Mouse (Mus musculus): ENCODE measurements around the gene Gm49322.
"Not testable (repeated sequence)": the region's sequence is repeated elsewhere in the genome, so short reads cannot be mapped to it uniquely, and the experiment has no call there.

Gene Gm49322

DNA sequence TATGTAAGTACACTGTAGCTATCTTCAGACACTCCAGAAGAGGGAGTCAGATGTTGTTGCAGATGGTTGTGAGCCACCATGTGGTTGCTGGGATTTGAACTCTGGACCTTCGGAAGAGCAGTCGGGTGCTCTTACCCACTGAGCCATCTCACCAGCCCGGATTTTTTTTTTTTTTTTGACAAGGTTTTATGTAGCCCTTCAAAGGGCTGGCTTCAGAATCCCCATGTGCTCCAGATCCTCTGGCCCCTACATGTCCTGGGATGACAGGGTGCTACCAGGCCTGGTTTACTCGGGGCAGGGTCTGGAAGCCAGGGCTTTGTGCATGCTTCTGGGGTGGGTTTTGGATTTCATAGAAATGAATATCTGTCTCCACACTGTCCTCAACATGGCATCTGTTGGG lies at the start of gene Gm49322:
TSS of gene Gm49322 (plus strand) at position 301 of the 400 bp plus-strand sequence.
- not testable (repeated sequence) for DNase-seq (ENCODE audit: low spot score)

DNA sequence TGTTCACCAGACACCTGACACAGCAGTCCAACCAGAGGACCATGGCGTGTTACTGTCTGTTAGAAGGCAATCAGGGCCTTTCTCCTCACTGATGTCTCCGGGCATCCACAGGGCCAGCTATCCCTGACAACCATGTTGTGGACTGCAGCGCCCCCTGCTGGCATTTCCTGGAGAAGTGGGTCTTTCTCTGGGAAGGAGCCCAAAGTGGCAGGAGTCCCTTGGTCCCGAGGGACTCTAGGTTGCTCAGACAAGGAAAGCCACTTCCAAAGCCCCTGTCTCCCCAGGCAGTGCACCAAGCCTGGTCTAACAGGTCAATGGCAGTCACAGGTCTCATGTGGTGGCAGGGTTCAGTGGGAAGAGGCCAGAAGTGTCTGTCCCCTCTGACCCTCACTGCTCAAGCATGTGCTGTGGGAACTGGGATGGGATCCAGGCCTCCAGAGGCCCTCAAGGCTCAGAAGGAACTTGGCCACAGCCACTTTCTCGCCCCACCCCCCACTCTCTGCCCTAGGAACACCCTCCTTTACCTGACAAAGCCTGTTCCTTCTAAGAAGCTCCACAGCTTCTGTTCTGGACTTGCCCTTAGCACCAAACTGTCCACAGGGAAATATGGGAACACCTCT lies 48.4 kb upstream of the Gm49322 start:
- DNase-seq (ENCODE audit: low spot score): peak; percentile 75

DNA sequence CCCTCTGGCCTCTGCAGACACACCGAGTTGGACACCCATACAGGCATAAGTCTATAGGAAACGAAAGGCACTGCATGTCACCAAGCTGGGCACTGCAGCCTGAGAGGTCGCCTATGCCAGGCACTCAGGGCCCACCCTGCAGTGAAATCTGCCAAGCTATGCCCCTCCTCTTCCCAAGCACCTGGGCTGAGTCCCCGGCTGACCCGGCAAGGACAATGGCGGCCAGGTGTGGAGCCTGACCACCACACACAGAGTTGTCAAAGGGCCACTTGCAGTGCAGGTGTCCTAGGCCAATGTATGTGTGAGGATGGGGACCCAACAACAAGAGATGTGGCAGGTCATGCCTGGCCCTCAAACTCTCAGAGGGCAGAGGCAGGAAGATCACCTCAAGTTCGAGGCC lies 46.4 kb upstream of the Gm49322 start:
- DNase-seq (ENCODE audit: low spot score): no peak

DNA sequence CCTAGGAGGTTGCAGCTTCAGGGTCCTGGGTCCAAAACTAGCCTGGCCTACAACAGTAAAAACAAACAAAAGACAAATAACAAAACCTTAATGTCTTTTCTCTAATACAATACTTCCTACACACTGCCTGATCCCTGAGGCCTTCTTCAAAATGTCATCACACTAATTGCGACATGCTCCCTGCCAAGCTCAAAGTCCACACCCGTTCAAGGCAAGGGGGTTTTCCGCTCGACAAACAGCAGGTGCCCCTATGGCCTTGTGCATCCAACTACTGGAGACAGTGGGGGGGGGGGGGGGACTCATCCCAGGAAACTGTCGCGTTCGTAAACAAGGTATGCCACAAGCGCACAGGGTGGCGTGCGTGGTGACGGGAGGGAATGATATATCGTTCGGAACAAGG lies 45.2 kb upstream of the Gm49322 start:
- no peak for DNase-seq (ENCODE audit: low spot score)

DNA sequence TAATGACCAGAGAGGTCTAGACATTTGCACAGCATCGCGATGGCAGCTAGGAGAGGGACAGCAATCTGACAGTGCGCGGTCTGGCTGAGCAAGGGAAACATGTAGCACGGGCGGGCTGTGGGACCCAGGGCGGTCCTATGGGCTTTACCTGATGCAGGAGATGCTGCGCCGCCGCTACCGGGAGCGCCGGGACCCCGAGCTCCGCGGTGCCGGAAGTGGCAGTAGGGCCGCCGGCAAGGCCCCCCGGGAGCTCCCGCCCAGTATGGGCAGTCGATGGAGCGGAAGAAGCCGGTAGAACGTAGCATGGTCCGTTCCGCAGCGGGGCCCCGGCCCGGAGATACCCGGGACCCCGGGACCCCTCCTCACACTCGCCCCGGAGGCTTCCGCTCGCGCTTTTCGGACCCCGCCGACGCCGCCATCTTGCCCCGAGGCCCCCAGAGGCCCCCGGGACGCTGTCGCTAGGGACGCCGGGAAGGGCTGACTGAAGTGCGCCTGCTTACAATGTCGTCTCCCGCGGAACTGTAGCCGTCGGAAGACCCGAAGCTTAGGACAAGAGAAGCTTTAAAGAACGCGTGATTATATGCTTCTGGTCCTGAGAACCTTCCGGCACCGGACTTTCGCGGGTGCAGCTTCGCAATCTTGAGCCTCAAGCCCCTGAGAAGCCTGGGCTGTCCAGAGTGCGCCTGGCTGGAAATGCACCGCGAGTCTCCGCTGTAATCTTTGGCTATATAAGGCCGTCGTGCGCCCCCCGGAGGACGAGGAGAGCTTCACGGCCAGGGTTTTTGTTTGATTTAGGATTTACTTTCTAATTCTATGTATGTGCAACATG lies 44.5 kb upstream of the Gm49322 start, which contains the start of gene Rexo1:
TSS of gene Rexo1 (minus strand) at position 445 of the 829 bp plus-strand sequence.
- DNase-seq (ENCODE audit: low spot score): peak; percentile 96

DNA sequence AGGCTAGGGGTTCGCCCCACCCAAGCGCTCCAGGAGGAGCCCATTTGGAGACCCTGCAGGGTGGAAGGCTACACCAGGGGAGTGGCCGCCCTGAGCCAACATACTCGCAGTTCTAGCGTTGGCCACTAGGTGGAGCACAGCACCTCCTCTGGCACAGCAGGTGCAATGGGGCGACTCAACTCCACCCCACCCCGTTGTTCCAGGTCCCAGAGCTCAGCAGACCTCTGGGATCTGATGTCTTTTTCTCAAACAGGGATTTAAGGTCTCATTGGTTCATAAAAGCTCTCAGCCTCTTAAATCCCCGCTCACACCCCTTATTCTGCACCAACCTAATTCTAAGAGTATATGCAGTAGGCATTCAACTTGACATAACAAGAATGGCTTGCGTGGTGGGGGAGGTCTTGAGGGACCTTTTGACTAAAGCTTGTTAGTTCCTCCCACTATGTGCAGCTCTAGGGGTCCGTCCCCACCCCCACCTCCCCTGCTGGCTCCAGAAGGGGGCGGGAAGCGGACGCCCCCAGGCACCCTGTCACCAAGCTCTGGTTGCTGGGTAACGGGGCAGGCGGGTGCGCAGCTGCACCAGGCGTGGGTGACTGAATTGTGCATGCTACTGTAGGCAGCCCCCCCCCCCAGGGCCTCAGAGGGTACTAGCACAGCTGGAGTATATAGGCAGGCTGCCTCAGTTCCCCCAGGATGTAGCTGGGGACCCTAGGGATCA lies 39.3 kb upstream of the Gm49322 start:
- DNase-seq (ENCODE audit: low spot score): peak; percentile 92

DNA sequence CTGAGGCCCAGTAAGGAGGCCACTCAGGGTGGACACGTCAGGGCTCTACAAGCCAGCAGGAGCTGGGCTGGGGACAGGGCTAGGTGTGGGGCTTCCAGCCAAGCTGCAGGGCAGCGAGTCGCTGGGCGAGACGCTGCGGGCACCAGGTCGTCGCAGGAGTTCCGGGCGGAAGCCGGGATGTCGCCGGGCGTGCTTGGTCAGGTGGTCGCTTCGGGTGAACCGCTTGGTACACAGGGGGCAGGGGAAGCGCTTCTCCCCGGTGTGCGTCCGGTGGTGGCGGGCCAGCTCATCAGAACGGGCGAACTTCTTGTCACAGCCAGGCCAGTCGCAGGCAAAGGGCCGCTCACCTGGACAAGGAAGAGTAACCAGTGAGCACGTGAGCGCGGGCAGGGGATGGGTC lies 36.9 kb upstream of the Gm49322 start:
- DNase-seq (ENCODE audit: low spot score): no peak

DNA sequence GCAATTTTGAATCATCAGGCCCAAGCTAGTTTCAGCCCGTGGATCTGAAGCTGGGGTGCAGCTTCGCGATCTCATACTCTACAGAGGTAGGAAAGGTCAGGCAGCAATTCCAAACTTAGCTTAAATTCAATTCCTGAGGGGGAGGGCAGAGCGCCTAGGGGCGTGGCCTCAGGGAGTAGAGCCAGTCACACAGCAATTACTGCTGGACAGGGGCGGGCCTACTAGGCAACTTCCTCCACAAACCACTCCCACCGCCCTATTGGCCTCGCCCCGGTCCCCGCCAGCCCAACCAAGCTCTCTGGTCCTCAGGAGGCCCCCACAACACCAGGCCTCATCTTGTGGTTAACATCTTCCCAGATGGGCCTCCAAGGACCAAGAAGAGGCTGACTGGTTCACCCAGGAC lies 36.2 kb upstream of the Gm49322 start:
- DNase-seq (ENCODE audit: low spot score): peak; percentile 79

DNA sequence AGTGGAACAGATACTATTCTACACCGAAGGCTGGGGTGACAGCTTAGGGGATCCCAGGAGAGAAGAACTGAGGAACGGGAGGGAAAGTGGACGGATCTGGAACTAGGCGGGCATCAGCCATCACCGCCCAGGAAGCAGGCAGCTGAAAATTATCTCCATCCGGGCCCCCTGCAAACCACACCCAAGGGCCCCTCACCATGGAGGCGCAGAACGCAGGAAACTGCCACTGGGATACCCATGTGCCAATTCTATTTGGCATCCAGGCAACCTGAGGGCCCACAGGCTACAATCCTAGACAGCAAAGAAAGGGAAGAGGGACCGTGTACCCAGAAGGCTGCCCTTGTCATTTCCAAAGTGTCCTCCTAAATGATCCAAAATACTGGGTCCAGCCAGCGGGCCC lies 35.4 kb upstream of the Gm49322 start:
- DNase-seq (ENCODE audit: low spot score): no peak

DNA sequence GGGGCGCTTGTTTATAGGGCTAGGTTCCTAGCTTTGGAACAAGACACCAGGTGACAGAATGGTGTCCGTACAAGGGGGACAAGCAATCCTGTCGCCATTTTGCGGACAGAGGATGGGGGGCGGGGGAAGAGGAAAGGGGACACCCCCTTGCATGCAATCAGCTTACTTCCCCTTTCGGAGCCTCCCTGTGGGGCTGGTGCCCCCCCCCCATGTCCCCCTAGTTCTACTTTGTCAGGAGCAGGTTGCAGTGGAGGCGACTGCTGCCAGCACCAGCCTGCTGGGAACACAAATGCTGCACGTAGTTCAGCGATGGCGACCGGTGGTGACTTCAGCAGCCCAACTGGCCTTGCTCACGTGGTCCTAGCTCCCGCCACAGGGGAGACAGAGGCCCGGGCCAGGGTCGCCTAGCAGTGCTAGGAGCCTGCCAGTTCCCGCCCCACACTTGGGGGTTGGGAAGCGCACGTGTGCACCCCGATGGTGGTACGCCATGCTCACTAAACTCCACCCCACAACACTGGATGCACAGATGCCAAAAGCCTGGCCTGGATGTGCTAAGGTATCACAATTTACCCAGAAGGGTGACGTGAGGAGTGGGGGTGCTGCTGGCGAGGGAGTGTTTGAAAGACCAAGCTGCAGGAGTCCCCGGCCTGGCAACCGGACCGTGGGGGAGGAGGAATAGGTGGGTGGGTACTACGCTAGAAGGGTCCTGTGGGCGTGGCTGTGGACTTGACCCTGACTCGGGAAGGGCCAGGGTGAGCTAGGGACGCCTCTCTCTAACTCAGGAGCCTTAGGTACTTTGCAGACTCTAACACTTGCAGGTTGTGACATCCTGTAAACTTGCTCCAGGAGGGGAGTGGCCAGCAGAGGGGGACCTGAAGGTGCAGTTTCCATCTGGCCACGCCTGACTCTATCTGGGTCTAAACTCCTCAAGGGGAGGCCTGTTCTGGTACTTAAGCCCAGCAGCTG lies 34.7 kb upstream of the Gm49322 start:
- DNase-seq (ENCODE audit: low spot score): peak; percentile 57

DNA sequence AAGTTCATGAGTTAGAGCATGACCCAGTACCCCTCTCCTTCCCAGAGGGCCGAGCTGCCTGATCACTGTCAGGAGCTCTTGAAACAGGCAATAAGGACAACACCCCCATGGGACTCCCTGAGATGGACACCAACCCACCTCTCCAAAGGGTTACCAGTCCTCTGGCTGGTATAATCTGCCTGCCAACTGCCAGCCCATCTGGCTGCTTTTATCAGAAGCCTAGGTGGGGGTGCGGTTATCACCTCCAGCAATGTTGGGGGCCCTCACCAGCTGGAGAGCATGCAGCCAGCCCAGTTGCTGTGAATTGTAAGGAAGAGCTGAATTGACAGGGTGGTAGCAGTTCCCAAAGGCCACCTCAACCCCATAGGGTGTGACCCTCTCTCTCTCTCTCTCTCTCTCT lies 33.3 kb upstream of the Gm49322 start:
- no peak for DNase-seq (ENCODE audit: low spot score)

DNA sequence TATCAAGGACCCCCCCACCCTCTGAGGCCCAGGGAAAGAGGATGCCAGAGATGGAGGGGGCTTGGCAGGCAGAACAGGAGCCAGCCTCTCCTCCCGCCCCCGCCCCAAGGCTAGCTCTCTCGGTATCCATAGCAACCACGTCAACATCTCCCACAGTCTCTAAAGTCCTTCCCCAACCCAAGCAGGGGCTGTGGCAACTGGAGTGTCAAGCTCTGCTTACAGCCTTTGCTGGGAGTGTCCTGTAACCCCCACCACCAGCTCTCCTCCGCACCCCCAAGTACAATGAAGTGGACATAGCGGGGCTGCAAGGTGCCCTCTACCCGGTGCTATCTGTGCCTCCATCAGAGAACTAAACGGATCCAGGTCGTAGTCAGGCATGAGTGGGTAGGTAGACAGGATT lies 31.9 kb upstream of the Gm49322 start:
- DNase-seq (ENCODE audit: low spot score): peak; percentile 43

DNA sequence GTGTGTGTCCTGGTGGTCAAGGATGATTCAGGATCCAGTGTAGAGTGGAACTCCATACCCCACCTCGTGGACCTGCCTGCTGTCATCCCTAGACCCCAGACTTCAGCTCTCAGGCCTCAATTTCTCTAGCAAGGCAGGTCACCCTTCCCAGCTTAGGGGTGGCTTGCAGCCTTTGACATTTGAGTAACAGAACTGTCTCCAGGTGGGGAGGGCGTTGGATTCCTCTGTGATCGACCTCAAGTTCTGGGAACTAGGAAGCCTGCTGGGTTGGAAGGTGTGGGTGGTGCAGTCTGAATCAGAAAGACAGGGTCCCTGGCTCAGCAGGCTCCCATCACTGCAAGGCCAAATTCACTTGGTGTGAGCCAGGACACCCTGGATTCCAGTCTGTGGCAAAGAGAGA lies 30.9 kb upstream of the Gm49322 start:
- no peak for DNase-seq (ENCODE audit: low spot score)

DNA sequence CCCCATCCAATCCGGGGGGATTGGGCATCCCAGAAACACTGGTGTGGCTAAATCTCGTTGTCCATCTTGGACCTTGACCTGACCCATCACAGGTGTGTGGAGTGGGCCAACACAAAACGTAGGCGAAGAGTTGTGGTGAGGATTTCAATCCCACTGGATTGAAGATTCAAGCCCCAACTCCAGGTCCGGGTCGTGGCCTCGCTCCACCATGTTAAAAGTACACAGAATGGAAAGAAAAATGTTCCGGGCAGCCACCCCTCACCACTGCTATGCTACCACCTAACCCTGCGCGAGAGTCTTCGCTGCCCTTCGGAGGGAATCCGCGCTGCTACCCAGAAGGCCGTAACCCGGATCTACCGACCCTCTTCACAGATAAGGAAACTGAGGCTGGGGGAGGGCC lies 29.9 kb upstream of the Gm49322 start:
- peak; percentile 19 for DNase-seq (ENCODE audit: low spot score)

DNA sequence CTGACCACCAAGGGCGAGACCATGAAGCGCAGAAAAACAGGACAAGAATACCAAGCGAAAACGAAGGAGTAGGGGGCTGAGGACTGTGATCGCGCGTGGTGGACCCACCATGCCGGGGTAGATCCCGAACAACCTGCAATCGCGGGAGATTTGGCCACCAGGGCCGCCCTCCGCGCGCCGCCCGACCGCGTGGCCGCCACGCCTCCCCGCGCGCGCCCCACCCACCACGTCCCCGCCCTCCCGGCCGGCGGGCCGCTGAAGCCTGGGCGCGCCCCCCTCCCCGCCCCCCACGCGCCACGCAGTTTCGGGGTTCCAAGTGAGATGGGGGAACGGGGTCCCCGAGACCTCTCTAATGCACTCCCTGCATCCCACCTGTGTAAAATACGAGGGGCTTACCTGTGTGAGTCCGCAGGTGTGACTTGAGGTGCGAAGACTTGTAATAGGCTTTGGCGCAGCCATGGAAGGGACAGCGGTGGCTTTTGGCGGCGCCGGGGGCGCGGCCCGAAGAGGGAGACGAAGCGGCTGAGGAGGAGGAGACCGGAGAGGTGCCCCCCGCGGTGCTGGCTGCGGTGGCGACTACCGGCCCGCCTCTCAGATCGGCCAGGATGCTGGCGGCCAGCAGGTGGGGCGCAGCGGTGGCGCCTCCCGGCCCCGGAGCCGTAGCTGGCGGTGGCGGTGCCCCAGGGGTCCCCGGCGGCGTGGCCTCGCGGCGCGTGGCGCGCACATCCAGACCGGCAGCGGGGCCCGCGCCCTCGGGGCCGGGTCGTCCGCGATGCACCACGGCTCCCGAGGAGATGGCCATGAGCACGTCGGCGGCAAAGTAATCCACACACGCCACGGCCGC lies 29.2 kb upstream of the Gm49322 start:
- DNase-seq (ENCODE audit: low spot score): peak; percentile 41

DNA sequence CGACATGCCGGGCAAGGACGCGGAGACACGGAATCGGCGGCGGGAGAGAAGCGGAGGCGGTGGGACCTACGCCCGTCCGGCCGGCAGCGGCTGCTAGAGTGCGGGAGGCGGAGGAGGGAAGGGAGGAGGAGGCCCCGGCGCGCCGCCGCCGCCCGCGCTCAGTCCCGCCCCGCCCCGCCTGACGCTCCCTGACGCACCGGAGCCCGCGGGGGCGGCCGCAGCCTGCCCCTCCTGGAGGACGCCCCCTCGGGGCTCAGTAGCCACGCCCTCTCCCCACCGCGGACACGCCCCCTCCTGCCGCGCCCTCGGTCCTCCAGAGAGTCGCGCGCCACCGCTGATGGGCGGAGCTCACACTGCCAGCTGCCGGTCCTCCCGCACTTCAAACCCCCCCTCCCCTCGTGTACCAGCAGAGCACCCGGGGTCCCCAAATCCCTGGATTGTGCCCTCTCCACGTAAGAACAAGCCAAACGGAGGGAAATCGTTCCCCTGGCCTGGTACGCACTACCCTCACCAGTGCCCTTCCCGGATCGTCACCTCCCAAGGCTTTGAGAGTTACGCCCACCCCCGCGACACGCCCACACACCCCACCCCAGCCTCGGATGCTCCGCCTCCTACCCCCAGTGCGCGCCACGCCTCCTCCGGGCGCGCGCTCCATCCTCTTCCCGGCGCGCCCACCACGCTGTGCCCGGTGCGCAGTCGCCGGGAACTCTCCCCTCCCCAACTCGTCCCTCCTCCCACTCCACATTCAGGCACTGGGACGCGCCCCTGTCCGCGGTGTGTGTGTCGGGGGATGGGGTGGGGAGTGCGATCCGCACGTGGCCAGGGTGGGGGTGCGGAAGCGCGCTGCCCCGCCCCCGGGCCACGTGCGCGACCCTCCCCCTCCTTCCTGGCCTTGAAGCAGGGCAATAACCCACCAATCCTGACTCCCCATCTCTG lies 28.4 kb upstream of the Gm49322 start, which contains the start of gene Klf16:
TSS of gene Klf16 (minus strand) at position 127 of the 936 bp plus-strand sequence.
- DNase-seq (ENCODE audit: low spot score): peak; percentile 97

DNA sequence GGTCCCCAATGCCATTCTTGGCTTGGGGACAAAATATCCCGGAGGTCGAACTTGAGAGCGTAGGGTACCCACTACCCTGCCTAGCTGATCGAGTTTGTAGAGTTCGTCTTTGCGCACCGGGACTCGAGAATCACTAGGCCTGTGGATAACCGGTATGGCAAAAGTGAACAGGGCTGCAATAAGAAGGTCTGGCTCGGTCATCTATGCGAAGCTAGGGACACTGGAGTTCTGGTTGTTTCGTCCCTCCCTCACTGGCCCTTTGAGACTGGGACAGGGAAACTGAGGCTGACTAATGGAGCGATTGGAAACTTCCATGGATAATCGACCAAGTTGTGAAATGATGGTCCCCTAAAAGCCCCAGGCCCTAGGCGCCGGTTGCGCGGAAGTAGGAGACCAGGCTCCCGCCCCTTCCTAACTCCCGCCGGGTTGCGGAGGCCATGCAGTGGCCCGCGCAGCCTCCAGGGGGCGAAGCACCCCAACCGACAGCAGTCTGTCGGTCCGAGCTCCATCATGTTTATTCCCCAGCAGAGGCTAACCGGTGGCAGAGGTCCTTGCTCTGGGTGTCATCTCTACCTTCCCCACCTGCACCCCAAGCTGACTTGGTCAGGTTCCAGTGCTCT lies 27.6 kb upstream of the Gm49322 start:
- peak; percentile 80 for DNase-seq (ENCODE audit: low spot score)

DNA sequence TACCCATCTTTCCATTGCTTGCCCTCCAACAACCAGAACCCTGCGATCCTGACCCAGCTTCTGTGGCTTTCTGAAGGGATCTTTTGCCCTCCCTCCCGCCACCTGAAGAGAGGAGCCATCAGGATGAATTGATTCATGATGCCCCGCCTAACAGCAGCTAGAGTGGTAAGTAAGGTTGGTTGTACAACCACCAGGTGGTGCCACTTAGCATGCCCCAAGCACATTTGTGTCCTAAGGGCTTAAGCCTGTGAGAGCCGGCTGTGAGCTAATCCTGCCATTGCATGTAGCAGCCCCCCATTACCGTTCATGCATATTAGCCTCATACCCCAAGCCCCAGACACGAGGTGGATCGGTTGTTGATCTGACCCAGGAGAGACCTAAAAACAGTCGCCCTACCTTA lies 26.9 kb upstream of the Gm49322 start:
- DNase-seq (ENCODE audit: low spot score): peak; percentile 85

DNA sequence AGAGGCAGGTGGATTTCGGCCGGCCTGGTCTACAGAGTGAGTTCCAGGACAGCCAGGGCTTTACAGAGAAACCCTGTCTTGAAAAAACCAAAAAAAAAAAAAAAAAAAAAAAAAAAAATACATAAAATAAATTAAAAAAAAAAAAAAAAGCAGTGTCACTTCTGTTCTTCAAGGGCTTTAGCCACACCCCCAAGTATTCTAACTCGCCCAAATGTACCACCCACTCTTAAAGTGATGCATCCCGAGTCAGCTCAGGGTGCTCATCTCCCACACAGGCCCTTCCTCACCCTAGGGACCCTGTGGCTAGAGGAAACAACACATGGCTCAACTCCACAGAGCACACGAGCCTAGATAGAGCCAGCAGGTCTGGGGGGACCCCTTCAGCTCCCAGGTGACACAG lies 22.8 kb upstream of the Gm49322 start:
- DNase-seq (ENCODE audit: low spot score): no peak

Measured in embryo, embryonic 10 days (tissue).